Mouse (Mus musculus): ENCODE measurements around the gene Cope.

Gene Cope

DNA sequence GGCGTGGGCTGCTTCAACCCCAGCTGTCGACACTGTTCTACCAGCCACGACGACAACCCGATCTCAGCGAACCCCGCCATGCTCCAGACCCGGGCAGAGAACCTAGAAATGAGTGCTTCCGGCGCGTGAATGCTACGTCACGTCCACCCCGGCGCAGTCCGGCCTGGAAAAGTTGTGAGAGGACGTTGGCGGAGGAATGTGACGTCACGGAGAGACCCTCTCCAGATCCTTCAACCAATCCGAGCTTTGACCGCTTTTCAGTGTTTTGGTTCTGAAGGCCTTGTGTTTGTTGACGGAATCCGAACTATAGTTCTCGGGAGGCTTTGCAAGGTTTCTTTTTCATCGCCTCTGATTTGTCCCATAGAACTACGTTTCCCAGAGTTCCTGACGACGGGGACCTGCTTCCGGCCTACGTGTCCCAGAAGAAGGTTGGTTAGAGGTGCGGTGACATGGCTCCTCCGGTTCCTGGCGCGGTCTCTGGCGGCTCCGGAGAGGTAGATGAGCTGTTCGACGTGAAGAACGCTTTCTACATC lies at the start of gene Cope, which contains the start of gene Ddx49:
Cope (plus strand) TSS at position 161 of the 533 bp plus-strand sequence.
Ddx49 (minus strand) TSS at position 132 of the 533 bp plus-strand sequence.
- DNase-seq (ENCODE audit: inconsistent age in 2 of 2, low spot score in 1 of 2): peak; percentile 94 to 98

DNA sequence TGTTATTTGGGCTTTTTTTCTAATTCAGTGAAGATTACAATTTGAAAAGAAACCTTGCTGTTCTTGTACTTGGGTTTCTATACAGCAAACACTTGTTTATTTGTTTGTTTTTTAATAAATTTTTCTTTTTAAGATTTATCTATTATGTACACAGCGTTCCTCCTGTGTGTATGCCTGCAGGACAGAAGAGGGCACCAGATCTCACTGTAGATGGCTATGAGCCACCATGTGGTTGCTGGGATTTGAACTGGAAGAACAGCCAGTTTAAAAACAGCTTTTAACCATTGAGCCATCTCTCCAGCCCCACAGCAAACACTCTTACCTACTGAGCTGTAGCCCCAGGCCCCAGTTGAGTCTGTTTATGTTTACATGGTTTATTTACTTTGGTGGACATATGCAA lies 47.7 kb upstream of the Cope start:
- no peak for DNase-seq (ENCODE audit: inconsistent age in 2 of 2, low spot score in 1 of 2)

DNA sequence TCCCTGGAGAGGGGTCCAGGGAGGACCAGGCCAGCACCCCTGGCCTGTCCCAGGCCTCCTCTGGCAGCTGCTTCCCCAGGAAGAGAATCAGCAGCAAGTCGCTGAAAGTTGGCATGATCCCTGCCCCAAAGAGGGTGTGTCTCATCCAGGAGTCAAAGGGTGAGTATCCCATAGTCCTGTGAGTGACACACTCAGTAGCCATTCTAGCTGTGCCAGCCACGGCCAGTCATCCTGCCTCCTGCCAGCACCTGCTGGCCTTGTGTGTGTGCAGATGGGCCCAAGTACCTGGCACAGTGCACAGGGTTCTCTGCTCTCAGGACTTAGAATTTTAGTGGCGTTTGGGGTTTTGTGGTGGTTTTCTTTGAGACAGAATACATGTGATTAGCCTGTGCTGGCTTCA lies 44.9 kb upstream of the Cope start:
- DNase-seq (ENCODE audit: inconsistent age in 2 of 2, low spot score in 1 of 2): no peak

DNA sequence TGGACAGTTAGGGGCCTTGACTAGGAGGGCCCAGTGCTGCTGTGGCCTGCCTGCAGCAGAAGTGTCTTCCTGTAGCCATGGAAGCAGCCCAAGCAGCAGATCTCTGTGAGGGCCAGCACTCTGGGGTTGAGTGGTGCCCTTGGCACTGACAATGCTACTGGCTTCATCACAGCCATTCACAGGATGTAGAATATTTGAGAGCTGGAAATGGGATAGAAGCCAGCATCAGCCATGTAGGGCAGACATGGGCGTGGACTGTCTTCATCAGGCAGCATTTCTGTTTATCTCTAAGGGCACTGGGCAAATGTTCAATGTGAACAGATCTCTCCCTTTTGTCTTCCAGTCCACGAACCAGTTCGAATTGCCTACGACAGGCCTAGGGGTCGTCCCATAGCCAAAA lies 43.7 kb upstream of the Cope start:
- DNase-seq (ENCODE audit: inconsistent age in 2 of 2, low spot score in 1 of 2): no peak

DNA sequence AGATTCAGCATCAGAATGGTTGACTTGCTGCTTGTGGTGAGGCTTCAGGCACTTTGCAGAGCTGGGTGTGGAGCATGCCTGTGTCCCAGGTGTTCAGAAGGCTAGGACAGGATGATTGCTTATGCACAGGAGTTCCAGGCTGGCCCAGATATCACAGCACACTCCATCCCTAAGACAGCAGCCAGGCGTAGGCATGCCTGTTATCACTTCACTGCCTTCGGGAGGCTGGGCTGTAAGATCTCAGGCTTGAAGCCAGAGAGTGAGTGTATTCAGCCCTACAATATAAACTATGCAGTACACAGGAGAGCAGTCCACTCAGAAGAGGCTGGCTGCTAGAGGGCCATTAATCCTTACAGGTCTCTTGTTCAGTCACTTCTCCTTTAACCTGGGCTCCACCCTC lies 43.3 kb upstream of the Cope start:
- no peak for DNase-seq (ENCODE audit: inconsistent age in 2 of 2, low spot score in 1 of 2)

DNA sequence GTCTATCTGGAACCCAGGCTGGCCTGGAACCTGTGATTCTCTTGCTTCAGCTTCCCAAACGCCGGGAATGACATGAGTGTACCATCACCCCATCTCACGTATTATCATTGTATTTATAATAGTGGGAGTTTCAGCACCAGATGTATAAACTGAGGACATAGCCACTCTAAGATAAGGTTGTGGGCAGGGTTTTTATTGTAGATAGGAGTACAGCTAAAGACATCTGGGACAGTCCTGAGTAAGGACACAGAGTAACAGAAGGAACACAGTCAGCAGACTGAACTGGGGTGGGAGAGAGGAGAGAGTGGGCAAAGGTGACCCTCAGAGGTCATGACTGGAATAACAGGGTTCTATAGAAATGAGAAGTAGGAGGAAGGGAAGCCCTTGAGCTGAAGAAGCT lies 34.6 kb upstream of the Cope start:
- DNase-seq (ENCODE audit: inconsistent age in 2 of 2, low spot score in 1 of 2): no peak

DNA sequence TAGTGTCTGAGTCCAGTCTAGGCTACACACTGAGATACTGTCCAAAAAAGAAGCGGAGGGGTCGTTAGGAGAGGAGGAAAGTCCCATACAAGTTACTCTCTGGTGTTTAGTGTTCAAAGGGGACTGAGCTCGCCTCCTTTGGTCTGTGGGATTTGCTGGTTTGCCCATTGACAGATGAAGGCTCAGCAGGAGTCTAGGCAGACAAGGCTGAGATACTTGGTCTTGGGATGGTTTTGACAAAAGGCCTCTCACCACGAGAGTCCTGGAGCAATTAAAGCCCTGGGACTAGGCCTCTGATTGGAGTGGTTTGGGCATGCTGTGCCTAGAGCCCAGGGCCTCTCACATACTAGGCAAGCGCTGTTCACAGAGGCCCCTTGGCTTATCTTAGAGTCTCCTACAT lies 34.0 kb upstream of the Cope start:
- no peak for DNase-seq (ENCODE audit: inconsistent age in 2 of 2, low spot score in 1 of 2)

DNA sequence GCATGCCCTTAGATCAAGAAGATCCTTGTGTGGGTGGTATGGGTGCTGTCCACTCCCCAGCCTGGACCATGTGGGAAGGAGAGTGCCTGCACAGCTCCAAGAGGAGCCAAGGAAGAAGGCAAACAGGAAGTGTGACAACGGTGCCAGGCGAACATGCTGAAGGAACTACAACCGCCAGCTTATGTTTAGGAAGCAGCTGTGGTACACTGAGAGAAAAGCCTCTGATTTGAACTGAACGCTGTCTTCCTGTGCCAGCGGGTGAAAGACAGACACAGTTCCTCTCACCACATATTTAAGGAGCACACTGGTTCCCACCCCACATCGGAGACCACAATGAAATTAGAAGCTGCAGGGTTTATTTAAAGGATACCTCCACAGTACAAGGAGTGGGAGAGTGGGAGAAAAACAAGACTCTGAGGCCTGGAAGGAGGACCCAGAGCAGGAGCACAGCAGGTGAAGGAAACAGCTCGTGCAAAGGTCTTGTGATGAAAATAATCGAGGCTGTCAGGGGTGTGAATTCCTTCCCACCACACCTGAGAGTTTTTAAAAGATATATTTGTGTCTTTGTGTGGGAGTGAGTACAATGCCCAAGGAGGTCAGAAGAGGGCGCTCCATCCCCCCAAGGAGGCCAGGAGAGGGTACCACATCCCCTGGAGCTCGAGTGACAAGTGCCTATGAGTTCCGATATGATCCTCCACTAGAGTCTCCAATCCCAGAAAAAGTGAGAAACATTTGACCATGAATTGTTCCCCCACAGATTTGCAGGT lies 33.3 kb upstream of the Cope start:
- DNase-seq (ENCODE audit: inconsistent age in 2 of 2, low spot score in 1 of 2): peak in 1 of 2 experiments; percentile 76

DNA sequence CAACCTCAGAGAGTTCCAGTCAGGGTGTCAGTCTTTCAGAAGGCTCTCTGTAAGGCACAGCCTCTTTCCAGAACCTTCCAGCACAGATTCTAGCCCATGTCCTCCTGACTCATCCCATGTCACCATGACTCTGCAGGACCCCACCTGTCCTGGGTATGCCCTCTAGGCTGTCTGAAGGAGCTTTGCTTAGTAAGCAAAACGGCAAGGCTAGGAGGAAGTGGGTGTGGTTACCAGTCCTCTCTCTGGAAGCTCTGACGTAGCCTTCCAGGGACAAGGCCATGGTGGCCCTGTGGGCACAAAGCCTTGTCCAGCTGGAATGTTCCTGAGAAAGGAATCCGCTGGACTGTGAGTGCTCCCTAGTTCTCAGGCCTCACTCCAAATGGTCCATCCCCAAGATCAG lies 29.4 kb upstream of the Cope start:
- peak; percentile 78 to 88 for DNase-seq (ENCODE audit: inconsistent age in 2 of 2, low spot score in 1 of 2)

DNA sequence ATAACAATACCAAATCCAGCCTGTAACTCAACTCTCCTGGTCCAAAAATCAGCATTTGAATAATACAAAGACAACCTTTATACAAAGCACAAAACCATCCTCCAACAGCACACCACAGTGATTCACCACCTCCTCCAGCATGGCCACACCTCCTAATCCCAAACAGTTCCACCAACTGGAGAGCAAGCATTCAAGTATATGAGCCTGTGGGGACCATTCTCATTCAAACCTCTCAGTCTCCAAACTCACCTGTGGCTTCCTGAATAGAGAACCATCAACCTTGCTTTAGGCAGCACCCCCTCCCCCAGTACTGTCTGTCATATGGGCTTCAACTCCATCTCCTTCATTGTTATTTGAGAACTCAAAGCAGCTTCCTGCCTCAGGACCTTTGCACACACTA lies 28.0 kb upstream of the Cope start:
- no peak for DNase-seq (ENCODE audit: inconsistent age in 2 of 2, low spot score in 1 of 2)

DNA sequence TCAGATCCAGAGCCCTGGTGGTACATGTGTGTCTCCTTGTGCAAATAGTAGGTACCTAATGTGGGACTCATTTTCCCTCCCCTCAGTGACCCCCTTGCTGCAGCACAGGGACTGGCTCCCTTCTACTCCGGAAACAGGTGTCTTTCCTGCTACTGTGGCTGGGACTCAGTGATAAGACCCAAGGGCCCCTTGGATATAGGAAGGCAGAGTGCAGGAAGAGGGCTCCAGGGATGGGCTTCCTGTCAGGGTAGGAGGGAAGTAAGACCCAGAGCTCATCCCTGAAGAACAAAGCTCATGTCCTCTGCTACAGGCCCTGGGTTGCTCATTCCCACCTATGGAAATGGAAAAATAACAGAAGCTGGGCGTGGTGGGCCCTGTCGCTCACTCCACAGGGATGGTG lies 25.8 kb upstream of the Cope start:
- peak in 1 of 2 experiments; percentile 56 for DNase-seq (ENCODE audit: inconsistent age in 2 of 2, low spot score in 1 of 2)

DNA sequence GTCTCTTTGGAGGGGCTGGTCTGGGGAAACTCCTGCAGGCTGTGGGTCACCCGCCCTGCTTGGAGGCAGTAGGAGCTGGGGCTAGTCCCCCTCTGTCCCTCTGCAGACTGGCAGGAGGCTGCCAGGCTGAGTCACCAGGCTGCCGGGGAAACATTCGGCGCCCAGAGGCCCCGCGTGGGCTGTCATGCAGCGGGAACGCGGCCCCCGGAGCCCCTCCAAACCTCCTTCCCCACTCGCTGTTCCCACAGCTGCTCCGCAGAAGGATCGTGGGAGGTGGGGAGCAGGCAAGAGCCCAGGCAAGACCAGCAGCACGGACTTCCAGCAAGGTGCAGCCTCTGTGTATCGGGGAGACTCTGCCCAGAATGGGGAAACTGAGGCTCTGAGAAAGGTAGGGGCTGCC lies 24.1 kb upstream of the Cope start:
- DNase-seq (ENCODE audit: inconsistent age in 2 of 2, low spot score in 1 of 2): peak in 1 of 2 experiments; percentile 53

DNA sequence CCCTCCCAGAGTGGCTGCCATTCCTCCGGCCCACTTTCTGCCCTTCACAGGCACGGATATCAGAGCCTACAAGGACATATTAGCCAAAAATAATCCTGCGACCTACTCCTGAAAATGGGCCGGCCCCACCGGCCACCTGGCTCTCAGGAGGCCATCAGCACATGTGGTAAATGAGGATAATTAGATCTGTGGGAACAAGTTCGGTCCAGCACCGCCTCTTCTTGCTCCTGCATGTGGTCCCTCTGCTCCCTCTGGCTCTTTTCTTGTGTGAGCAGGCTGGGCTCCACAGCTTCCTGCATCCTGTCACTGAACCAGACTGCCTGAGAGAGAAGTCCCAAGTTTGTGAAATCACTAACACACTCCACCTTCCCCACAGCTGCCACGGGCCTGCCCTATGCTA lies 23.1 kb upstream of the Cope start:
- DNase-seq (ENCODE audit: inconsistent age in 2 of 2, low spot score in 1 of 2): peak in 1 of 2 experiments; percentile 64

DNA sequence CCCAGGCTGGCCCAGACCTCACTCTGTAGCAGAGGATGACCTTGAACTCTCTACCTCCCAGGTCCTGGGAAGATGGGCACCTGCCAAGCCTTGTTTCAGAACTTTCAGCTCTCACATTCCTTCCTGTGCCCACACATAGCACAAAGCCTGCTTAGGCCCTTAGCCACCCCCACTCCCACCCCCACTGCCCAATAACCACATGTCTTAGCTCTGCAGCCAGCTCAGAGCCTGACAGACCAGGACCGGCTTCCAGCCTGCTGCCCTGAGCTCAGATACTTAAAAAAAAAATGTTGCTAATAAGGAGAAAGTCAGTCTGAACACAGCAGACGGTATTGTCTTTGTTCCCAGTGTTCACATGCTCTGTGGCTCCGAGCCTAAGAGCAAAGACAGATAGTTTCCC lies 21.3 kb upstream of the Cope start:
- peak in 1 of 2 experiments; percentile 63 for DNase-seq (ENCODE audit: inconsistent age in 2 of 2, low spot score in 1 of 2)

DNA sequence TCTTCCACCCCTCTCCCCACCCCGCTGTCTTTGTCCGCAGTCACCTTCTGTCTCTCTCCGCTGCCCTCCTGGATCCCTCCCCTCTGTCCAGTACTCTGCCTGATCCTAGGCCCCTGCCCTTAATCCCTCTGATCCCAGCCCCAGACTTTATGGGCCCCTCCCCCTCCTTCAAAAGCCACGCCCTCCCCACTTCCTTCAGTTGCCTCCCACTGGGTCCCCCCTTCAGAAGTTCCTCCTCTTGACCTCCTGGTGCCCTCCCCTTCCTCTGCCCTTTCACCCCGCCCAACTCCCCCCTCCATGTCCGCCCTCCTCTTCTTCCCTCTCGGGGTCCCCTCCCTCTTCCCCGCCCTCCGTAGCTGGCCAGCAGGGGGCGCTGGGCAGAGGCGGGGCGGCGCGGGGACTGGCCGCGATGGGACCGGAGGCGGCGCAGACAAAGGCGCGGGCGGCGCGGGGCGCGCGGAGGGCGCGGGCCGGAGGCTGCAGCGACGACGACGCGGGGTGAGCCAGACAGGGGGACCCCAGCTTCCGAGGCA lies 19.6 kb upstream of the Cope start, which contains the start of gene Homer3:
Homer3 (plus strand) TSS at position 225 of the 533 bp plus-strand sequence.
- DNase-seq (ENCODE audit: inconsistent age in 2 of 2, low spot score in 1 of 2): peak; percentile 93 to 97

DNA sequence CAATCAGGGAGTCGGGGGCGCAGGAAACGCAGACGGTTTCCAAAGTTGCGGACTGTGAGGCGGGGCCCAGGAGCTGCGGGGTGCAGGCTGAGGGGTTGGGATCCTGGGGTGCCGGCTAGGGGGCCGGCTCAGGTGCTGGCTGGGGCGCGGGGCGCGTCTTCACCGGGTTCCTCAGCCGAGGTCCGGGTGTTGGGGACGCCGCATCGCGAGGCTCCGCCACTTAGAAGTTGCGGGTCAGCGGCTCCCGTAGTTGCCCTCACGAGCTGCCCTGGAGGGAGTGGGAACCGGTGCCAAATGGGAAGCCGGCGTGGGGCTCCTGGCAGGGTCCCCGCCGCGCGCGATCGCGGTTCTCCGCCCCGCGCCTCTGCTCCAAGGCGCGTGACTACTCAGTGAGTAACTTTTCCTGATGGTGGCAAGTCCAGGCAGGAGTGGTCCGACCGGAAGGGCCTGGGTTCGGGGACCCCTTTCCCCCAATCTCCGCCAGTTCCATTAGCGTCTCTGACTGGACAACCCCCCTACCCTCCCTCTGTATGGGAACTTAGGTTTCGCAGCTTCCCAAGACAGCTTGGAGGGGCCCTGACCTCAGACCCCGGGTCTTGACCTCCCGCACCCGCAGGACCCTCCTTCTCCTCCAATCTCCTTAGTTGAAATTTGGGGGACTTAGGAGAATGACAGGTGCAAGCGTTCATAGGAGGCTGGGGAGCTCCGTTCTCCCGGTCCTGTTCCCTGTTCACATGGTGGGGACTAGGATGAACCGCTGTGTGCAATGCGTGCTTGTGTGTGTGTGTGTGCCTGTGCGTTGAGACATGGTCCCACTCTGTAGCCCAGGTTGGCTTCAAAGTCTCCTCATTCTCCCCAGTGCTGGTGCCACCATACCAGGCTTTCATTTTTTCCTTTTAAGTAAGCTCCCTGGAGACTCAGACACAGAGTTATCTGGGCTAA lies 18.9 kb upstream of the Cope start:
- DNase-seq (ENCODE audit: inconsistent age in 2 of 2, low spot score in 1 of 2): no peak

DNA sequence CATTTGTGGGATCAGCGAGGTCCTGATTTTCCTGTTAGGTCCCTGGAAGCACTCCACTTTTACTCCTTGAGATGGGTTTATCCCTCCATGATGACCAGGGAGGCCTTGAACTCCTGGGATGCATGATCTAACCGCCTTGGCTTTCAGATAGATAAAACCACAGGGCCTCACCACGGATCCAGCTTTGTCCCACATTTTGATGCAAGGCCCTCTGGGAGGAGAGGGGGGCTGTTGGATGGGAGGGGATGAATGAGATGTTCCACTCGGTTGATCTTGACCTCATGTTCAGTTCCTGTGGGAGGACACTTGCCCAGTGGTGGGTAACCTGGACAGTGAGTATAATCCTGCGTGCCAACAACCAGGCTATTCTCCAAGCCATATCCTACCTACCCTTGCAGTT lies 17.9 kb upstream of the Cope start:
- DNase-seq (ENCODE audit: inconsistent age in 2 of 2, low spot score in 1 of 2): no peak

DNA sequence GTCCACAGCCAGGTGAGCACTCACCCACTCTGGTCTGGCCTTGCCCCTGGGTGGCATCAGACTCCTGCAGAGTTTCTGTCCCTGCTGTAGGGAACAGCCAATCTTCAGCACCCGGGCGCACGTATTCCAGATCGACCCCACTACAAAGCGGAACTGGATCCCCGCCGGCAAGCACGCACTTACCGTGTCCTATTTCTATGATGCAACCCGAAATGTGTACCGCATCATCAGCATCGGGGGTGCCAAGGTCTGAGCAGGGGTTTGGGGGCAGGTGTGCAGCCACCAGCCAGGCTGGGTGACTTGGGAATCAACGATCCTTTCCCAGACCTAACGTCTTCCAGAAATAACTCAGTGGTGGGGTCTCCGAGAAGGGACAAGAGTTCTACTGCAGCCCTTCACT lies 17.0 kb upstream of the Cope start:
- no peak for DNase-seq (ENCODE audit: inconsistent age in 2 of 2, low spot score in 1 of 2)

DNA sequence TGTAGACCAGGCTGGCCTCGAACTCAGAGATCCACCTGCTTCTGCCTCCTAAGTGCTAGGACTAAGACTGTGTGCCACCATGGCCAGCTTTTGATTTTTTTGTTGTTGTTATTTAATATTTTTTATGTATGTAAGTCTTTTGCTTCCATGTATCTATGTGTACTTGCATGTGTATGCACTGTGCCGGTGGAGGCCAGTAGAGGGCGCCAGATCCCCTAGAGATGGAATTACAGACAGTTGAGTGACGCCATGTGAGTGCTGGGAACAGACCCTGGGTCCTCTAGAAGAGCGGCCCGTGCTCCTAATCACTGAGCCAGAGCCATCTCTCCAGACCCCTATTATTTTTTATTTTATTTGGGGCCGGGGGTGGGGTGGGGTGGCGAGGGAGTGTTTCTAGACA lies 15.6 kb upstream of the Cope start:
- no peak for DNase-seq (ENCODE audit: inconsistent age in 2 of 2, low spot score in 1 of 2)

DNA sequence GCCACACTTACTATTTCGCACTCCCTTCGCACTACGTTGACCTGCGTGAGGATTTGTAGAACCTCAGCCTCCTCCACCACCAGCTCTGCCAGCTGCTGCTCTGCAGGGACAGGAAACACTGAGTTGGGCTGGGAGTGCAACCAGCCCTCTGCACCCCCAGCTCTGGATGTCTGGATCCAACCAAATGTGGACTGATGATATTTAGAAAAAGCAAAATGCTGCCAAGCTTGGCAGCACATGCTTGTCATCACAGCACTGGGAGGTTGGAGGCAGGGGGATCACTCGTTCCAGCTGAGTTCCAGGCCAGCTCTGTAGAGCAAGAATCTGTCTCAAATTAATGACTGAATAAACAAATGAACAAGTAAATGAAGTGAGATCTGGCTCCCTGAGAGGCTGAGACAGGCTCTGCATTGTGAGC lies 8.3 kb upstream of the Cope start:
- DNase-seq (ENCODE audit: inconsistent age in 2 of 2, low spot score in 1 of 2): no peak

DNA sequence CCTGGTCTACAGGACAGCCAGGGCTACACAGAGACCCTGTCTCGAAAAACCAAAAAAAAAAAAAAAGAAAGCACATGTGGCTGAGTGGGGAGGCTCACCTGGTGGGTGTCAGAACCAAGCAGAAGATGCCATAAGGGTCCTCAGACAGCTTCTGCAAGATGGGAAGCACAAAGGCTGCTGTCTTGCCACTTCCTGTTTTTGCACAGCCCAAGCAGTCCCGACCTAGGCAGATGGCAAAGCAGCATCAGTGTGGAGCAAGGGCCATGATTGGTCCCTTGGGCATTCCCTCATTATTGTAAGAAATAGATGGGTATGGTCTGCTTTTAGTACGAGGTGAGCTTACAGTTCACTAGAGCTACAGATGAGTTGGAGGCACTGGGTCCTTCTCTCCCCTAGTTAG lies 1.4 kb upstream of the Cope start:
- DNase-seq (ENCODE audit: inconsistent age in 2 of 2, low spot score in 1 of 2): no peak
